Mouse (Mus musculus): ENCODE results near the gene Minos1.

The Minos1 gene

DNA sequence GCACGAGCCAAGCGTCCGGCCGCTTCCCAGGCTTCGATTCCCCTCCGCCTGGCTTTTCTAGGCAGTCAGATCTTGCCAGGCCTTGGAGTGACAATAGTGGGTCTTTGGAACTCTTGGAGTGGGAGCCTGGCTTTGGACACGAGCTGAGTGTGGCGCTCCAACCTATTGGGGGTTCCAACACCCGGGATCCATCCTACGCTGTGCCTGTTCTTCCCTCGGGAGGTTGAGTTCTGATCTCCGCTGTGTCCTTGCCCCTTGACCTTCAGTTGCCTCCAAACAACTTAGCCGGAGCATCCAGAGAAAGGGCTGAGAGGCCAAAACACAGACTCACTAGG, 37.8 kb downstream of the Minos1 start:
- no peak for DNase-seq (ENCODE audit: low spot score)

GRCm38 (mm10) chr4:139092356-139093195, 38.3 kb downstream of the Minos1 start, which contains the start of gene Nbl1:
TSS of gene Nbl1 (minus strand) at chr4:139092993.
- peak; percentile 52 for DNase-seq (ENCODE audit: low spot score)

GRCm38 (mm10) chr4:139091478-139092355, 39.2 kb downstream of the Minos1 start:
- DNase-seq (ENCODE audit: low spot score): no peak

- DNase-seq (ENCODE audit: low spot score): no peak
These were observed 39.8 kb downstream of the Minos1 start for GRCm38 (mm10) chr4:139091066-139091465.

DNA sequence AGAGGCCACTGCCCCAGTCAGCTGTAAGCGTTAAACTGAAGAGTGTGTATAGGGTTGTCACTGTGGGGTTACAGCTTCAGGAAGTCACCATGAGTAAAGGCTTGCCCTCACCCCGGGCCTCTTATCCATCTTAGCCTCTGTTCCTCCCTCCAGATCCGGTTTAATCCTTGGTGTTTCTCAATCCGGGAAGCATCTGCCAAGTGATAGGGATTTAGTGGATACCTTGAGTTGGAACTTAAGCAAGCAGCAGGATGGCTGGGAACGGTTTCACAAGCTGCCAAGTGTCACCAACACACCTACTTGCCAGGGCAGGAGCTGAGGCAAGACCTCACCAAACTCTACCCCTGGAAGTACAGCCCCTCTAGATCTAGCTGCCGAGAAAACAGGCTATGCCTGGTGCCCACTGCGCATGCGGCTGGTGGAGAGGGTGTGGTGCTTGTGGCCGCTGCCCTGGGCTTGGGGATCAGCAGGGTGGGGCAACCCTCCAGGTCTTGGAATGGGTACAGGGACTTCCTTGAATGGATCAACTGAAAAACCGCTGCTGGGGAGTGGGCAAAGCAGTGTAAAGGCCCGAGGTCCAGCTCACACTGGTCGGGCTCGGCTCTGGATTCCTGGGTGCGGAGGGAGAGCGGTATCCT, 40.5 kb downstream of the Minos1 start:
- no peak for DNase-seq (ENCODE audit: low spot score)

- no peak for DNase-seq (ENCODE audit: low spot score)
These were observed 41.8 kb downstream of the Minos1 start for GRCm38 (mm10) chr4:139088982-139089671.

GRCm38 (mm10) chr4:139086984-139087383, 43.9 kb downstream of the Minos1 start:
- no peak for DNase-seq (ENCODE audit: low spot score)

GRCm38 (mm10) chr4:139086037-139086436, 44.9 kb downstream of the Minos1 start:
- peak; percentile 61 for DNase-seq (ENCODE audit: low spot score)

DNA sequence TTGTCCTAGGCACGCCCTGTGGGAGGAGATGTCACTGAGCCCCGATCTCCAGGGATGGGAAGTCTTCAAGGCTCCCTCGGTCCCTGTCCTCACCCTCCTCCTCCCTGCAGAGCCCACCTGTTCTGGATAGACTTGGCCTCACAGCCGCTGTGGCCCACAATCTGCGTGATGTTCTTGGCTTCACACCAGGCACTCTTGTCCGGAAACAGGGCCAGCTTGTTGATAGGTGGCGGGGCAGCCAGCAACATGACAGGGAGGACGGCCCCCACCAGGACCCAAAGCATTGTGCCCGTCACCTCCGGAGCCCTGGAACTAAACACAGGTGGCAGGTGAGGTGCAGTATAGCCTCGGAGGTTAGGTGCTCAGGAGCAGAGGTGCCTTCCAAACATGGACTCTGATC, 45.6 kb downstream of the Minos1 start:
- DNase-seq (ENCODE audit: low spot score): no peak

DNA sequence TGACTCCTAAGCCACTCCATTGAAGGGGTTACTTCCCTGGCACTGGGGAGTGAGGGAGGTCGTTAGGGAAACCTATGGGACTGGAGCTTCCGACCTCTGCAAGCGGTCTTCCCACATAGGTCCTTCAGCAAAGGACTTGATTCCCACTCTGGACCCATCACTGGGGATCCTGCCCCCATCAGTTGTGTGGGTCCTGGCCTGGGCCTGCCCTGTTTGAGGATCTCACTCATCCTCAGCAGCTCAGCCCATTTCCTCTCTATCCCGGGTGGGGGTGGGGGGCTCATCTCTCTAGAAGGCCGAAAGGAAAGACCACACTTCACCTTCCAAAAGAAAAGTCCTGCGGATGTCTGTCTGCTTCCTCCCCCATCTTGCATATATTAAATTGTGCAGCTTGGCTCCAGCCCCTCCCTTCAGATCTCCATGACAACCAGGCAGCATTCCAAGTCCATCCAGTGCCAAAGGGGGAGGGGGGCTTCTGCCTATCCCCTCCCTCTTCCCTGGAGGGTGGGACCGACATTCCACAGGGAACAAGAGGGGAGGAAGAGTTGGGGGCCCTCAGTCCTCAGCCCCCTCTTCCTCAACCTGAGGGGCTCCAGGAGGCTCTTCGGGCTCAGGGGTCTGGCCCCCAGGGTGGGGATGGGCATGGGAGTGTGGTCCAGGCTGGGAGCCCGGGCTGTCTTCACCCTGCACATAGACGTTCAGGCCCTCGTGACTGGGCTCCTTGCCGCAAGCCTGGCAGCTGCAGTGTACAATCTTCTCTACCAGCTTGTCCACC, 47.9 kb downstream of the Minos1 start:
- no peak for DNase-seq (ENCODE audit: low spot score)

GRCm38 (mm10) chr4:139081270-139081931, 49.5 kb downstream of the Minos1 start:
- no peak for DNase-seq (ENCODE audit: low spot score)

- DNase-seq (ENCODE audit: low spot score): no peak
These were observed 50.7 kb downstream of the Minos1 start for GRCm38 (mm10) chr4:139080259-139080658.

DNA sequence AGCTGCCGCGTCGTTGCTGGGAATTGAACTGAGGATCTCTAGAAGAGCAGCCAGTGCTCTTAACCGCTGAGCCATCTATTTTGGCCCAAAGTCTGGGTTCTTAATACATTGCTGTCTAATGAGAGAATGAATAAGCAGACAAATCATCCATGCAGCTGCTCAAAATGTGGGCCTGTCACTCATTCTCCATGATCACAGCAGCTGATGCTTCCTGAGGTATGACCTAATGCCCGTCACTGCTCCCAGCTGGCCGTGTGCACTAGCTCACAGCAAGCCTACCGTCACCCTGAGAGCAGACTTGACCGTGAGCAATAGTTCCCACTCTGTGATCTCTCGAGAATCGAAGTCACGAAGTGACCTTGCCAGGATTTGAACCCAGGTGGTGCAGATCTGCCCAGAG, 51.5 kb downstream of the Minos1 start:
- DNase-seq (ENCODE audit: low spot score): no peak

- DNase-seq (ENCODE audit: low spot score): no peak
These were observed 52.2 kb downstream of the Minos1 start for GRCm38 (mm10) chr4:139078726-139079125.

- DNase-seq (ENCODE audit: low spot score): no peak
These were observed 52.6 kb downstream of the Minos1 start for GRCm38 (mm10) chr4:139078313-139078712.

GRCm38 (mm10) chr4:139075915-139076314, 55.0 kb downstream of the Minos1 start:
- no peak for DNase-seq (ENCODE audit: low spot score)

- no peak for DNase-seq (ENCODE audit: low spot score)
These were observed 55.7 kb downstream of the Minos1 start, which contains the start of gene Htr6 for GRCm38 (mm10) chr4:139075041-139075711. TSS of gene Htr6 (minus strand) at chr4:139075570.

- DNase-seq (ENCODE audit: low spot score): no peak
These were observed 56.9 kb downstream of the Minos1 start for GRCm38 (mm10) chr4:139074060-139074459.

DNA sequence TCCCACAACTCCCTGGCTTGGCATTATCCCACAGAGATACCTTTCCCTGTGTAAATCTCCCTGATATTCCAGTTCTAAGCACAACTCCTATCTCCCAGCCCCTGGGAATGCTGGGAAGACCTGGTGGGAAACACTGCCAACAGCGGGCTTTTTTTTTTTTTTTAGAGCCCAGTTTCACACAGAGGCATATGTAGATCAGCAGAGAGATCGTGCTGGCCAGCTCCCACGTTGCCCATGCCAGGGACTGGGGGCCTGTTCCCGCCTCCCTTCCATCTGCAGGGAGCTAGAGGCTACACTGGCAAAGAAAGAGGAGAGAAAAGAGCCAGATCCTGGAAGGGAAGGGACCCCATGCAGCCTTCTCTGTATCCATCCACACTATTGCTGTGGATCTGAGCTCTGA, 62.6 kb downstream of the Minos1 start:
- no peak for DNase-seq (ENCODE audit: low spot score)

DNA sequence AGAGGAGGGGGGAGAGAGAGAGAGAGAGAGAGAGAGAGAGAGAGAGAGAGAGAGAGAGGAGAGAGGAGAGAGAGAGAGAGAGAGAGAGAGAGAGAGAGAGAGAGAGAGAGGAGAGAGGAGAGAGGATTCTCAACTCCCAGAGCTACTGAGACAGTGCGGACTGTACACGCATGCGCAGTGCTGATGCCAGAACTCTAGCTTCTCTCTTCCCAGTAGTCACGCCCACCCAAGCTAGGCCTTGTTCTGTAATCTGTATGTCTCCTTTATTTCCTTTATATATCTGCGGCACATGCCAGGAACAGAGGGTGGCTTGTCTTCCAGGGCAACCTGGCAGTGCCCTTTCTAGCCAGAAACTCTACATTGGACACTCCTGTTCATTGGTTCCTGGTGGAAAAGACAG, 66.1 kb downstream of the Minos1 start:
- no peak for DNase-seq (ENCODE audit: low spot score)

Measured in testis, postnatal 14 days (tissue).